Mouse (Mus musculus): ENCODE measurements around the gene Tmem51. TPM values are rescaled to one million over a fixed set of nuclear protein-coding genes. Genes with fewer than 3 reads are reported as not detected.
A peak's percentile ranks its signal among the peaks of the same experiment; 100 is the strongest.
"Not testable (repeated sequence)": the region's sequence is repeated elsewhere in the genome, so short reads cannot be mapped to it uniquely, and the experiment has no call there.

The Tmem51 gene
- polyA plus RNA-seq, 1 experiment from 2014 or later: 9.2 TPM

DNA sequence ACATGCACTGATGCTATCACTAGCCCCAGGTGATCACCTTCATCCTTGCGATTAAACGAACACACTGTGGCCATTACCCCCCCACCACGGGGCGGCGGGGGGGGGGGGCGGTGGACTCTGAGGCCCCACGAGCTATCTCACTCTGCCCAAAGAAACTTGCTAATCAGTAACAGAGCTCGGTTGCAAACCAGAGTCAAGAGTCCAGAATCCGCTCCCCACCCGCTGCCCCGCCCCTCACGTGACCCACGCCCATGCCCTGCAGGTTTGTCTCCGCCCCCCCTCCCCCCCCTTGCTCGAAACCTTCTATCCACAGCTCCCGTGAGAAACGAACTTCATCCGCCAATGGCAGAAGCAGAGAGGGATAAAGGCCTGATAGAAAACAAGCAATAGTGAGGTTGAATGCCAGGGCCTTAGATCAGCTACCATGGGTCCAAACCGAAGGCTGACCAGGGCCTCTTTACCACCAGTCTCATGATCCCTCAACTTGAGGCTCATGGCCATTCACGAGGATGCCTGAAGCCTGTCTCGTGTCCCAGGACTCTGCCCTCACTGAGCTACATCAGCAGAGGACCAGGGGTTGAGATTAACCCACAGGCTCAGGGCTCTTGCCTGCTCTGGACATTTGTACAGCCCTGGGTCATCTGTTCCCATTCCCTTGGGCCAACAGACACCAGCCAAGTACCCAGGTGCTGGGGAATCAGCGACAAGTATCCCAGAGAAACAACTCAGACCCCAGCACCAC is 31.5 kb downstream of the Tmem51 start:
- no peak overlapping the region for H3K4me3 ChIP-seq
- H3K36me3 ChIP-seq: no peaks in the 10 kb centered on the region
- 59% methylated on average over 22 of the region's 22 CpGs for WGBS
- no peak overlapping the region; the same call in 1 of the 2 replicates for H3K27ac ChIP-seq
- no peaks in the 10 kb centered on the region for H3K27me3 ChIP-seq (ENCODE audit: insufficient read depth, poor library complexity, severe bottlenecking)
- peaks cover 36% of the 10 kb centered on the region for H3K4me1 ChIP-seq (replicated peaks)
- no peaks in the 10 kb centered on the region for H3K9me3 ChIP-seq
- no peak for DNase-seq (ENCODE audit: low spot score)

DNA sequence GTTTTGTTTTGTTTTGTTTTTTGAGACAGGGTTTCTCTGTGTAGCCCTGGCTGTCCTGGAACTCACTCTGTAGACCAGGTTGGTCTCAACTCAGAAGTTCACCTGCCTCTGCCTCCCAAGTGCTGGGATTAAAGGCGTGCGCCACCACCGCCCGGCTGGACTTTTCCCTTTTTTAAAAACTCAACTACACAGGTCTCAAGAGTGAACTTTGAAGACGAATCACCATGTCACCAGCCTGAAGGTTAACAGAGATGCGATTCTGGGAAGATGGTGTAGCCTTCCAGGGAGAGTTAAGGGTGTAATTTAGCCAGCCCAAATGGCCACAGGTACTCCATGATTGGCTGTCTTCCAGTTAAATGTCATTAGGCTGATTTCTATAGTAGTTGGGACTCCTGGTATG is 32.2 kb downstream of the Tmem51 start:
- H3K4me1 ChIP-seq (replicated peaks): peaks cover 33% of the 10 kb centered on the region
- H3K4me3 ChIP-seq; H3K36me3 ChIP-seq; H3K9me3 ChIP-seq; H3K27ac ChIP-seq; H3K27me3 ChIP-seq (ENCODE audit: insufficient read depth, poor library complexity, severe bottlenecking); DNase-seq (ENCODE audit: low spot score): not testable (repeated sequence)
- 93% methylated on average over 6 of the region's 6 CpGs for WGBS

DNA sequence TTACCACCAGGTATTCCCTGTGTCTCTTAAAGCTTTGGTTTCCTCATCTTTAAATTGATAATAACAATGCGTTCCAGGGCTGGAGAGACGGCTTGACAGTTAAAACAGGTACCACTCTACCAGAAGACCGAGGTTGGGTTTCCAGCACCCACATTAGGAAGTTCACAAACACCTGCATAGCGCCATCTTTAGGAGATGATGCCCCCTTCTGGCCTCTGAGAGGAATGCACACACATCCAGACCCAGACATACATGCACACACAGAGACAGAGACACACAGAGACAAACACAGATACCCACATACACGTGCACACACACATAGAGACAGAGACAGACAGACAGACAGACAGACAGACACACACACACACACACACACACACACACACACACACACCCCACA is 34.1 kb downstream of the Tmem51 start:
- DNase-seq (ENCODE audit: low spot score): no peak
- H3K9me3 ChIP-seq: no peaks in the 10 kb centered on the region
- peaks cover 39% of the 10 kb centered on the region for H3K4me1 ChIP-seq (replicated peaks)
- H3K27me3 ChIP-seq (ENCODE audit: insufficient read depth, poor library complexity, severe bottlenecking): no peaks in the 10 kb centered on the region
- no peaks in the 10 kb centered on the region for H3K36me3 ChIP-seq
- H3K4me3 ChIP-seq: no peak overlapping the region
- H3K27ac ChIP-seq: no peak overlapping the region
- WGBS: 91% methylated on average over 5 of the region's 5 CpGs

DNA sequence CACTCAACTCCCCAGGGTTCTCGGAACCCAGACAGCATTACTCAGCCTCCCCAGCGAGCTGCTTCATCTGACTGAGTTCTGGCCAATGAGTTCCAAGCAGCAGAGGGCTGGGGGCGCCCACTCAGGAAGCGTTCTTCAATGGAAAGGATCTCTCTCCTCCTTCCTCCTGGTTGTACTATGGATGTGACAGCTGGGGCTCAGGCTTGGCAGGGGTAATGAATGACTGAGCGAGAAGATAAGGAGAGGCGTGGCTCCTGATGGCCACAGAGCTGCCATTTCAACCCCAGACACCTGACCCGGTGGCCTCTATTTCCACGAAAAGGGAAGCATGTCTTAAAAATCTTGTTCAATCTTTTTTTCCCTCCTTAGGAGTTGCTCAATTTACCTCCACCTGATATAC is 35.7 kb downstream of the Tmem51 start:
- no peak overlapping the region for H3K4me3 ChIP-seq
- 61% methylated on average over 8 of the region's 8 CpGs for WGBS
- no peak for DNase-seq (ENCODE audit: low spot score)
- H3K27me3 ChIP-seq (ENCODE audit: insufficient read depth, poor library complexity, severe bottlenecking): no peaks in the 10 kb centered on the region
- no peaks in the 10 kb centered on the region for H3K9me3 ChIP-seq
- H3K27ac ChIP-seq: no peak overlapping the region
- H3K36me3 ChIP-seq: no peaks in the 10 kb centered on the region
- H3K4me1 ChIP-seq (replicated peaks): peaks cover 42% of the 10 kb centered on the region

DNA sequence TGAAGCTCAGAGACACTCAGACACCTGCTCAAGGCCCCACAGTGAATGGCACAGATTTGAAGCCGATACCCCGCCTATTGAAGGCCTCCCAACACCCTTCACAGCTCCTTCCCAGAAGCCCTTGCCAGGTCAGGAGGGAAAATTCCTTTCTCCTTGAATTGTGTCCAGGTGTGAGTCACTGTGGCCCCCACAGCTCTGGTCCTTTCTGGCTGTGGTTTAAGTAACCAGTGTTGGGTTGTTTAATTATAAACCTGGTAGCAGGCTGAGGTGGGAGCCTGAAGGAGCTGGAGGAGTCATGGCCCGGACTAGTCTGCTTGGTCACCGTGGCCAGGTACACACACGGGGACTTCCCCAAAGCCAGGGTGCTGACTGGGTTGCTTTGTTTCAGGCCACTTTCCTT is 37.1 kb downstream of the Tmem51 start:
- WGBS: 92% methylated on average over 5 of the region's 5 CpGs
- peaks cover 40% of the 10 kb centered on the region for H3K4me1 ChIP-seq (replicated peaks)
- peaks cover 1% of the 10 kb centered on the region; the same call in 1 of the 2 replicates for H3K27me3 ChIP-seq (ENCODE audit: insufficient read depth, poor library complexity, severe bottlenecking)
- no peak for DNase-seq (ENCODE audit: low spot score)
- no peaks in the 10 kb centered on the region for H3K36me3 ChIP-seq
- no peaks in the 10 kb centered on the region for H3K9me3 ChIP-seq
- H3K4me3 ChIP-seq: no peak overlapping the region
- H3K27ac ChIP-seq: no peak overlapping the region

DNA sequence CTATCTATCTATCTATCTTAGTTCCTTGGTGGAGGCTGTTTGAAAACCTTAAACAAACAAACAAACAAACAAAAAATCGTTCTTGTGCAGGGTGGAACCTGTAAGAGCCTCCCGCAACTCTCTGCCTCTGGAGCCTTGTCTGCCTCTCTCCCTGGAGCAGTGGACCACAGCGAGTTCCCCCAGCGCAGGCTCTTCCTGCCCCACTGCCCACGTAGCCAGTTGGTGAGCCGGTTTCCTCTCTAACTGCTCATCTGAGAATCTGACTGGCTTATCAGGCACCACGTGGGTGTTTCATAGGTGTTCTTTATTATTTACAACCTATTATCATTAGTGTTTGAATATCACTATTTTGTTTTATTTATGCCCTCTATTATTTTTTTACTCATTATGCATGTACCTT is 37.6 kb downstream of the Tmem51 start:
- Histone ChIP-seq H3K4me3 (no peak overlapping the region), H3K36me3 (no peaks in the 10 kb centered on the region), H3K4me1 (replicated peaks) (peaks cover 44% of the 10 kb centered on the region), H3K27me3 (ENCODE audit: insufficient read depth, poor library complexity, severe bottlenecking) (peaks cover 4% of the 10 kb centered on the region; the same call in 1 of the 2 replicates), H3K27ac (no peak overlapping the region), H3K9me3 (no peaks in the 10 kb centered on the region)
- DNase-seq (ENCODE audit: low spot score): no peak
- whole genome bisulfite sequencing: 86% methylated on average over 7 of the region's 7 CpGs

DNA sequence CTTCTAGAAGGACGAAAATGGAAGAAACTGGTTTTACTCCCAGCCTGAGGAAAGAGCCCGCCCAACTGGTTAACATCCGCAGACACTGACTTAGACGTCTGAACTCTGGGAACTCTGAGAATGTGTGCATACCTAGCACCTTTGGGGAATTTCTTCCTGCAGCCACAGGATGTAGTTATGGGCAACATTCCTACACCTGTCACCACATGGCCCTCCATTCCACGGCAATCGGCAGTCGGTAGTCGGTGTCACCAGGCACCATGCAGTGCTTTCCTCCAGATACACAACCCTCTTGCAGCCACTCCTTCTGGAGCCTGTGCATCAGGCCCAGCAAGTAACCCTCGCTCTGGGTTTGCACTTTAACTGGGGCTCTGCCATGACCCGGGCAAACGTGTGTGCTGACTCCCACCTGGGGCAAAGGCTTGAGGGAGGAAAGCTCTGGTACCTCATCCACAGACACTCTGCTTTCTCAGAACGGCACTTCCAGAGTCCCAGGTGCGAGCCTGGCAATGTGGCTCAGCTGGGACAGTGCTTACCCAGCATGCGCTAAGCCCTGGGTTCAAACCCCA is 38.4 kb downstream of the Tmem51 start:
- Histone ChIP-seq H3K36me3 (no peaks in the 10 kb centered on the region), H3K27me3 (ENCODE audit: insufficient read depth, poor library complexity, severe bottlenecking) (peaks cover 4% of the 10 kb centered on the region; the same call in 1 of the 2 replicates), H3K4me1 (replicated peaks) (peaks cover 48% of the 10 kb centered on the region), H3K9me3 (no peaks in the 10 kb centered on the region), H3K27ac (no peak overlapping the region), H3K4me3 (no peak overlapping the region)
- WGBS: 83% methylated on average over 14 of the region's 14 CpGs
- no peak for DNase-seq (ENCODE audit: low spot score)

DNA sequence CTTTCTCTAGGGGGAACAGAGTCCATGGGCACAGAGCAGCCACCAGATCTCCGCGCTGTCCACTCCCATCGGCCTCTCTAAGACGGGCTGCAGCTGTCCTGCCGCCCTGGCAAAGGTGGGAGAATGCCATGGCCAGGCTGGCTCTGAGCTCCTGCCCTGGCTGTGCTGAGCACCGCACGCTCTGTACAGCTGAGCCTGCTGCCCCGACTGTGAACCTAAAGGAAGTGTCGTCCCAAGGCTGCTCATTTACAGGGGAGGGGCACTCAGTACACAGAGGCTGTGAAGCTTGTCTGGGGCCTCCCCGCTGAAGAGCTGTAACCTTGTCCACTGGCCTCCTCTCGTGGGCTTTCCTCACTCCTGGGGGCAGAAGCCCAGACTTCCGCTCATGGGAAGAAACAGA is 39.7 kb downstream of the Tmem51 start:
- H3K27ac ChIP-seq: peak overlapping the region; percentile 5; the same call in 1 of the 2 replicates
- peaks cover 4% of the 10 kb centered on the region; the same call in 1 of the 2 replicates for H3K27me3 ChIP-seq (ENCODE audit: insufficient read depth, poor library complexity, severe bottlenecking)
- no peak overlapping the region for H3K4me3 ChIP-seq
- H3K36me3 ChIP-seq: no peaks in the 10 kb centered on the region
- H3K4me1 ChIP-seq (replicated peaks): peaks cover 48% of the 10 kb centered on the region
- no peaks in the 10 kb centered on the region for H3K9me3 ChIP-seq
- no peak for DNase-seq (ENCODE audit: low spot score)
- 74% methylated on average over 12 of the region's 12 CpGs for WGBS

DNA sequence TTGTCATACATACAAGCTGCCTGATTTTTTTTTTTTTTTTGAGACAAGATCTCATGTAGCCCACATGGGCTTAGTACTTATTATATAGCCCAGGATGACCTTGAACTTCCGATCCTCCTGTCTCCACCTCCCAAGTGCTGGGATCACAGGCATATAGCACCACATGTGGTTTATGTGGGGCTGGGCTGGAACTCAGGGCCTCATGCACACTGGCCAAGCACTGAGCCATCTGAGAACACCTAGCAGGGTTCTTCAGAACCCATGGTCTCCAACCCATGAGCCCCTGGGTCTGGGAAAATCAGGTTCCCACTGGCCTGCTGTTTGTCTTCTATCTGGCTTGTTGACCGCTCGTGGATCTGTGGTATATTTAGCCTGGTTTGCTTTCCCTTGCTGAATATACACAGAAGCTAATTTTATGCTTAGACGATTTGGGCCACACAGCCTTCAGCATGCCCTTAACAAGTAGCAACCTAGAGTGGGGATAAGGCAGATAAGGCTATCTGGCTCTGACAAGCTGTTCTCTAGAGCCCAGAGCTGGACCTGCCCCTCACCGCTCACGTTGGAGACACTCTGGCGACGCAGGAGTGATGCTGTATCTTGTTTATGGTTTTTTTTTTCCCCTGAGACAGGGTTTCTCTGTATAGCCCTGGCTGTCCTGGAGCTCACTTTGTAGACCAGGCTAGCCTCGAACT is 44.3 kb downstream of the Tmem51 start:
- Histone ChIP-seq H3K4me3 (no peak overlapping the region), H3K27me3 (ENCODE audit: insufficient read depth, poor library complexity, severe bottlenecking) (peaks cover 4% of the 10 kb centered on the region; the same call in 1 of the 2 replicates), H3K4me1 (replicated peaks) (peaks cover 48% of the 10 kb centered on the region), H3K9me3 (no peaks in the 10 kb centered on the region), H3K27ac (no peak overlapping the region), H3K36me3 (no peaks in the 10 kb centered on the region)
- no peak for DNase-seq (ENCODE audit: low spot score)
- 91% methylated on average over 9 of the region's 9 CpGs for WGBS

DNA sequence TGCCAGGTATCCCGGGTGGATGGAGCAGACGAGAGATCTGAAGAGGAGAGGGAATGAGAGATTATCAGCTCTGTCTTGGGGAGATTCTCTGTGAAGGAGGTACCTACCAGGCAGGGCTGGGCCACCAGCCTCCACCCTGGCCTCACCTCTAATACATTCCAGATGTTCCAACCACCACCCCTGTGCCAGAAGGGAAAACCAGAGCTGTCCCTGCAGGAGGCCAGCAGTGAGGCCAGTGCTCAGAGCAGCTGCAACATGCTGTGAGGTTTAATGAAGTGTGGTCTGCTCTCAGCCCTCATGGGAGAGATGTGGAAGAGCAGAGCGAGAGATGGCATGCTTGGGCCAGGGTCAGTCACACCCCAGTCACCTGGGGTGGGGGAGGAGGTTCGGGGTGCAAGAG is 46.2 kb downstream of the Tmem51 start:
- Histone ChIP-seq H3K27me3 (ENCODE audit: insufficient read depth, poor library complexity, severe bottlenecking) (peaks cover 4% of the 10 kb centered on the region; the same call in 1 of the 2 replicates), H3K4me1 (replicated peaks) (peaks cover 33% of the 10 kb centered on the region), H3K36me3 (no peaks in the 10 kb centered on the region), H3K9me3 (no peaks in the 10 kb centered on the region), H3K27ac (no peak overlapping the region), H3K4me3 (no peak overlapping the region)
- WGBS: 57% methylated on average over 4 of the region's 4 CpGs
- no peak for DNase-seq (ENCODE audit: low spot score)

DNA sequence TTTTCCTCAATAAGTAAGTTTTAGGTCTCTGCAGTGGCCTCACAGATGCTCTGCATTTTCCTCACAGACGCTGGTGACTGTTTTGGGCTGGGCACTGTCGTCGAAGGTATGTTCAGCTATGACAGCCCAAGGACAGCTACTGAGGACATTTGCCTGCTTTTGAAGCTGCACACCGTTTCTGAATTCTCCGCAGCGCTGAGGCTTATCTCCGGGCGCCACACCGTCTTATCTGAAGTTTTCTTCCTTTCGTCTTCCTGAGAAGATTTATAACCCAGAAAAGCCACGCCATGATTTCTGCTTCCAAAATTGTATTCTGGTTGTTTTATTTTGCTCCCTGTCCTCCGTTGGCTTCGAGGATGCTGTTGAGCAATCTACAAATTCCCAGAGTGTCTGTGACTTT is 55.6 kb downstream of the Tmem51 start:
- Histone ChIP-seq H3K9me3 (no peaks in the 10 kb centered on the region), H3K27ac (no peak overlapping the region), H3K4me3 (no peak overlapping the region), H3K36me3 (peaks cover 10% of the 10 kb centered on the region; the same call in 1 of the 2 replicates), H3K27me3 (ENCODE audit: insufficient read depth, poor library complexity, severe bottlenecking) (no peaks in the 10 kb centered on the region), H3K4me1 (replicated peaks) (no peaks in the 10 kb centered on the region)
- no peak for DNase-seq (ENCODE audit: low spot score)
- WGBS: 90% methylated on average over 13 of the region's 13 CpGs

DNA sequence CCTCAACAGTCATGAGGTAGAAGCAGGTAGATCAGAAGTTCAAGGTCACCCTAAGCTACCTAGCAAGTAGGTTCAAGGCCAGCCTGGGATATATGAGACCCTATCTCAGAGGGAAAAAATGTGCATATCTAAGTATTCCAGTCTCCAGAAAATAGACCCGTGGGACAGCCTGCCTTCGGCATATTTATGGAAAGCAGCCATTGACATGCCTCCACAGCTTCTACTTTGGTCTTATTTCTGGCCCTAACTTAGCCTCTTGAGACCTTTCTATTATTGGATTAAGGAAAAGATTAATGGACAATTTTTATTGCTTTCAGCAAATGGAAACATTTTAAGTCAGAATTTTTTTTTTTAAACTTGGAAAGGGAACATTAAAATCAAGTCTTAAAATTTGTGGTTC is 57.1 kb downstream of the Tmem51 start:
- DNase-seq (ENCODE audit: low spot score): no peak
- 85% methylated on average over 2 of the region's 2 CpGs for WGBS
- H3K27ac ChIP-seq: no peak overlapping the region
- H3K4me3 ChIP-seq: no peak overlapping the region
- no peaks in the 10 kb centered on the region for H3K27me3 ChIP-seq (ENCODE audit: insufficient read depth, poor library complexity, severe bottlenecking)
- H3K9me3 ChIP-seq: no peaks in the 10 kb centered on the region
- peaks cover 10% of the 10 kb centered on the region; the same call in 1 of the 2 replicates for H3K36me3 ChIP-seq
- no peaks in the 10 kb centered on the region for H3K4me1 ChIP-seq (replicated peaks)

DNA sequence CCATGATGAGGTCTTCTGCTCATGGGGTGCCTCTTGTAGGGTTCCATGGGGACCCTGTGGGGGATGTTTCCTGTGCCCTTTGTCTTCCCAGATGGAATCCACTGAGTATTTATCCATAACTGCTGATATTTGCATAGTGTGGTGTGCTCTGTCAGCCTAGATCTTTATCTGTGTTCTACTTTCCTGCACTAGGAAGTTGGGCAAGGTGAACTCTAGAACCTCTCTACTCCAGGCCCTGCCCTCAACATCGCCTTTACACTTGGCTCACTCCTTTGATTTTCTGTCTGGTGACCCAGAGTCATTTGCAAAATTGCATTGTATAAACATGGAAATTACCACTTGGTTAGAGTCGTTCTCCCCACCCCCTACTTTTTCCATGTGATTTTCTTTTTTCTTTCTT is 59.6 kb downstream of the Tmem51 start:
- Histone ChIP-seq H3K36me3 (no peaks in the 10 kb centered on the region), H3K27ac (no peak overlapping the region), H3K27me3 (ENCODE audit: insufficient read depth, poor library complexity, severe bottlenecking) (no peaks in the 10 kb centered on the region), H3K4me3 (no peak overlapping the region), H3K4me1 (replicated peaks) (no peaks in the 10 kb centered on the region), H3K9me3 (no peaks in the 10 kb centered on the region)
- no peak for DNase-seq (ENCODE audit: low spot score)
- 90% methylated on average over 2 of the region's 2 CpGs for WGBS

All from hindbrain, embryonic 10.5 days (tissue).